Mouse (Mus musculus) midbrain, embryonic 14.5 days (tissue): ENCODE measurements around the gene Olfr523. TPM values are rescaled to one million over a fixed set of nuclear protein-coding genes. Genes with fewer than 3 reads are reported as not detected.
"Not testable (repeated sequence)": the region's sequence is repeated elsewhere in the genome, so short reads cannot be mapped to it uniquely, and the experiment has no call there.

Source experiments
- ATAC-seq: fragments of 200-750 bp; cut with Nextera tagmentation; 2 replicates; pipeline ENCODE4 v1.8.0; 2017; ENCODE audit warnings: moderate number of reproducible peaks, moderate library complexity; ENCODE audit not compliant: low FRiP score, low TSS enrichment
- DNase-seq: peaks from one replicate; pipeline ENCODE4 v3.0.0-alpha.2; 2015
- H3K27ac ChIP-seq: fragments of 300-500 bp; sonication (generic); replicated peaks from 2 replicates; pipeline ENCODE4 v1.5.1; 2014; ENCODE audit warnings: mild to moderate bottlenecking, low read depth, low read length, moderate library complexity
- H3K27me3 ChIP-seq: fragments of 300-500 bp; sonication (generic); 2 replicates; pipeline ENCODE4 v1.6.1; 2014; ENCODE audit warnings: low read length, control low read depth, mixed read lengths; ENCODE audit not compliant: control insufficient read depth, insufficient read depth
- H3K36me3 ChIP-seq: fragments of 300-500 bp; sonication (generic); 2 replicates; pipeline ENCODE4 v1.6.1; 2014; ENCODE audit warnings: low read length, control low read depth; ENCODE audit not compliant: control insufficient read depth, insufficient read depth
- H3K4me1 ChIP-seq: fragments of 300-500 bp; sonication (generic); 2 replicates; pipeline ENCODE4 v1.6.1; 2014; ENCODE audit warnings: mild to moderate bottlenecking, antibody characterized with exemption, low read length, control low read depth; ENCODE audit not compliant: control insufficient read depth, insufficient read depth
- H3K4me2 ChIP-seq: fragments of 300-500 bp; sonication (generic); 2 replicates; pipeline ENCODE4 v1.6.1; 2014; ENCODE audit warnings: mild to moderate bottlenecking, low read length, moderate library complexity
- H3K4me3 ChIP-seq: fragments of 300-500 bp; sonication (generic); replicated peaks from 2 replicates; pipeline ENCODE4 v1.5.1; 2014; ENCODE audit warnings: low read depth, low read length
- H3K9ac ChIP-seq: fragments of 300-500 bp; sonication (generic); replicated peaks from 2 replicates; pipeline ENCODE4 v1.6.1; 2014; ENCODE audit warnings: mild to moderate bottlenecking, low read length, moderate library complexity
- H3K9me3 ChIP-seq: fragments of 300-500 bp; sonication (generic); 2 replicates; pipeline ENCODE4 v1.6.1; 2016; ENCODE audit warnings: low read length, control low read depth, mixed read lengths; ENCODE audit not compliant: control insufficient read depth
- WGBS: fragments of 180-500 bp; shearing (Covaris S2); extraction: QIAGEN DNeasy Blood & Tissue Kit; methylation state at CpG from one replicate; pipeline ENCODE4 v1.1.7; 2014; 5-methylcytosine and 5-hydroxymethylcytosine counted together
- polyA plus RNA-seq: library from polyadenylated mRNA; unstranded; fragments of >200 nt; fragmentation: Nextera tagmentation; extraction: Ambion mirVana; gene quantifications from 2 replicates; pipeline ENCODE4 v1.2.1, GENCODE M21; 2014

The Olfr523 gene
- not detected in 2 replicates for polyA plus RNA-seq

GRCm38 (mm10) chr7:140172936-140173335 is at the start of gene Olfr523:
Gene Olfr523, plus strand, starts transcription at chr7:140173217.
- Histone ChIP-seq H3K9ac (no peak within 1 kb of the TSS), H3K4me3 (no peak within 1 kb of the TSS), H3K4me1 (no peaks in the 10 kb centered on the region), H3K27ac (no peak within 1 kb of the TSS), H3K36me3 (no peaks in the 10 kb centered on the region), H3K27me3 (no peaks in the 10 kb centered on the region), H3K4me2 (no peak within 1 kb of the TSS), H3K9me3 (no peaks in the 10 kb centered on the region)
- DNase-seq (no peak), ATAC-seq (no peak)
- 65% methylated on average over 1 of the region's 1 CpGs for WGBS

DNA sequence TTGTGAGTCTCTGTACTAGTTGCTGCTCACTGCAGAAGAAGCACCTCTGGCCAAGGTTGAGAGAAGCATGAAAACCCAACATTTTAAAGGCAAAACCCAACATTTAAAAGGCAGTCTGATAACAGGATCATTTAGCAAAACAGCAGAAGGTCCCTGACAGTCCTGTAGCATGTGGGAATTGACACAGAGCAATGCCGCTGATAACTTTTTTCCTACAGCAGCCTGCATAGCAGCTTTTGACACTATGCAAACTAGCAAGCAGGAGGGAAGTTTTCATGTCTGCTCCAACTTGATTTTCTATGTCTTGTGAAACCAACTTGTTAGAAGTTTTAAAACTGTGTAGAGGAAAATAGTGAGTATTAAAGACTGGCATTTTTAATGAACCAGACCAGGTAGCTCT is 48.6 kb upstream of the Olfr523 start:
- no peaks in the 10 kb centered on the region for H3K9me3 ChIP-seq
- H3K4me1 ChIP-seq = peaks cover 7% of the 10 kb centered on the region; the same call in 1 of the 2 replicates
- DNase-seq = no peak
- H3K27ac ChIP-seq = no peak overlapping the region
- H3K36me3 ChIP-seq = no peaks in the 10 kb centered on the region
- H3K9ac ChIP-seq = no peak overlapping the region
- H3K27me3 ChIP-seq = no peaks in the 10 kb centered on the region
- H3K4me3 ChIP-seq = no peak overlapping the region
- no peak overlapping the region for H3K4me2 ChIP-seq
- no peak for ATAC-seq
- WGBS = 98% methylated on average over 1 of the region's 1 CpGs

GRCm38 (mm10) chr7:140125278-140126021 is 47.6 kb upstream of the Olfr523 start:
- H3K4me2 ChIP-seq = peak overlapping the region; percentile 82
- H3K27ac ChIP-seq = no peak overlapping the region
- H3K4me1 ChIP-seq = peaks cover 7% of the 10 kb centered on the region; the same call in 1 of the 2 replicates
- H3K9me3 ChIP-seq = no peaks in the 10 kb centered on the region
- H3K36me3 ChIP-seq = no peaks in the 10 kb centered on the region
- peak overlapping the region; percentile 65 for H3K4me3 ChIP-seq
- peak overlapping the region; percentile 80 for H3K9ac ChIP-seq
- no peaks in the 10 kb centered on the region for H3K27me3 ChIP-seq
- ATAC-seq = peak; percentile 94
- 2% methylated on average over 40 of the region's 40 CpGs for WGBS
- peak; percentile 90 for DNase-seq

DNA sequence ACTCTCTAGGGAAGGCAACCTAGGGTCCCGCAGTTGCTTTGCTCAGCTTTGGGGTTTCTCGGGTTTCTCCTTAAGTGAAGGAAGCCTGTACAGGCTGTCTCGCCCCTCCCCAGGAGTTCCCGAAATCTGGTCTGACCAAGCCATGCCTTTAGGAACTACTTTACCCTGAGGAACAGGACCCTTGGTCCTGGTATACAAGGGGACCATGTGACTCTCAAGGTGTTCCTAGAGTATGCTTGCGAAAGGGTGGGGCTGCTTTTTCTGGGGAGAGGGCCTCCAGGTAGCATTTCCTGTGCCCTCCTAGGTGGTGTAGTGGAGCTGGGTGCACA is 47.0 kb upstream of the Olfr523 start:
- DNase-seq (no peak), ATAC-seq (peak; percentile 21; the same call in 1 of the 2 replicates)
- H3K27me3 ChIP-seq = no peaks in the 10 kb centered on the region
- peak overlapping the region; percentile 80 for H3K9ac ChIP-seq
- 14% methylated on average over 5 of the region's 5 CpGs for WGBS
- no peak overlapping the region for H3K27ac ChIP-seq
- H3K9me3 ChIP-seq = no peaks in the 10 kb centered on the region
- no peaks in the 10 kb centered on the region for H3K36me3 ChIP-seq
- peaks cover 7% of the 10 kb centered on the region; the same call in 1 of the 2 replicates for H3K4me1 ChIP-seq
- H3K4me2 ChIP-seq = peak overlapping the region; percentile 82
- peak overlapping the region; percentile 65 for H3K4me3 ChIP-seq

- no peak overlapping the region for H3K4me2 ChIP-seq
- peaks cover 7% of the 10 kb centered on the region; the same call in 1 of the 2 replicates for H3K4me1 ChIP-seq
- no peak overlapping the region for H3K4me3 ChIP-seq
- WGBS = 97% methylated on average over 3 of the region's 3 CpGs
- DNase-seq (no peak), ATAC-seq (no peak)
- H3K36me3 ChIP-seq = no peaks in the 10 kb centered on the region
- no peaks in the 10 kb centered on the region for H3K27me3 ChIP-seq
- no peaks in the 10 kb centered on the region for H3K9me3 ChIP-seq
- H3K9ac ChIP-seq = no peak overlapping the region
- no peak overlapping the region for H3K27ac ChIP-seq
These were observed 46.1 kb upstream of the Olfr523 start for GRCm38 (mm10) chr7:140126934-140127333.

DNA sequence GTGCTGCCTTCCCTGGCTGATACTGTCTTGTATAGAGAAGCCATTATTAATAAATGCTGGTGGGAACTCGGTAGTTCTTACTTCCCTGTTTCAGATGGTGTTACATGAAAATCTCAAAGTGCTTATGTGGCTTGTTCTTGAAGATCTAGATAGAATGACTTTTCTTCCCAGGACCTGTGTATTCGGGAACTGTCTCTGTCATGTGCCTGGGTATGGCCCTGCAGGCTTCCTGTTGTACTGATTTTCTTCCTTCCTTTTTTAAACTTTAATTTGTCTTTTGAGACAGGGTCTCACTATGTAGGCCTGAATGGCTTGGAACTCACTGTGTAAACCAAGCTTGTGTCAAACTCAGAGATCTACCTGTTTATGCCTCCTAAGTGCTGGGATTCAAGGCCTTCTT is 45.1 kb upstream of the Olfr523 start:
- no peak overlapping the region for H3K4me3 ChIP-seq
- DNase-seq = no peak
- no peaks in the 10 kb centered on the region for H3K36me3 ChIP-seq
- no peak overlapping the region for H3K27ac ChIP-seq
- WGBS = 90% methylated on average over 2 of the region's 2 CpGs
- H3K4me1 ChIP-seq = peaks cover 7% of the 10 kb centered on the region; the same call in 1 of the 2 replicates
- no peaks in the 10 kb centered on the region for H3K9me3 ChIP-seq
- H3K4me2 ChIP-seq = no peak overlapping the region
- H3K27me3 ChIP-seq = no peaks in the 10 kb centered on the region
- ATAC-seq = no peak
- H3K9ac ChIP-seq = no peak overlapping the region

DNA sequence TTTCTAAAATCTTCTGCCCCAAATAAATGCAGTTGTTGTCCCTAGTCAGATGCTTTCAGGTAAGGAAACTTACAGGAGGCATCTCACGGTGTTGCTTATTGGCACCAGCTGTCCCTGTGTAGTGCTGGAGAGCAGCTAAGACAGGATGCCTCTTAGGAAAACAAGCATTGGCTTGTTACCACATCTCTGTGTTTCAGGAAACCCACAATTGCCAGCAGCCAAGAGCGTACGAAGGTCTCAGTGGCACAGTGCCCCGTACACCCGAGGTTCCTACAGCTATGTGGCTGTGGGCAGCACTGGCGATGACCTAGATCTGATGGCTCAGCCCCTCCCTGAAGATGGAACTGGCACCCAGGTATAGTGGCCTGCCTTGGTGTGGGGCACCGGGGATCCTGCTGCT is 40.8 kb upstream of the Olfr523 start:
- H3K4me3 ChIP-seq, H3K4me1 ChIP-seq, ATAC-seq, H3K9ac ChIP-seq, H3K4me2 ChIP-seq, DNase-seq, H3K9me3 ChIP-seq, H3K27me3 ChIP-seq, H3K27ac ChIP-seq, H3K36me3 ChIP-seq: not testable (repeated sequence)
- WGBS = 94% methylated on average over 7 of the region's 7 CpGs

GRCm38 (mm10) chr7:140134033-140134432 is 39.0 kb upstream of the Olfr523 start:
- DNase-seq, H3K9ac ChIP-seq, H3K27me3 ChIP-seq, H3K9me3 ChIP-seq, H3K27ac ChIP-seq, H3K4me1 ChIP-seq, ATAC-seq, H3K4me3 ChIP-seq, H3K36me3 ChIP-seq, H3K4me2 ChIP-seq: not testable (repeated sequence)
- WGBS = 98% methylated on average over 6 of the region's 7 CpGs

- Histone ChIP-seq H3K4me1 (0 out of 2 replicates have a peak, but pooled peaks cover 4% of the 10 kb centered on the region), H3K9me3 (no peaks in the 10 kb centered on the region), H3K27ac (no peak overlapping the region), H3K4me3 (no peak overlapping the region), H3K4me2 (no peak overlapping the region), H3K27me3 (no peaks in the 10 kb centered on the region), H3K36me3 (no peaks in the 10 kb centered on the region), H3K9ac (no peak overlapping the region)
- ATAC-seq = no peak
- no peak for DNase-seq
- 88% methylated on average over 5 of the region's 5 CpGs for WGBS
These were observed 37.8 kb upstream of the Olfr523 start for GRCm38 (mm10) chr7:140135106-140135770.
